Mouse (Mus musculus): Measurements from ENCODE around the gene Prkd1. TPM values are rescaled to one million over a fixed set of nuclear protein-coding genes. Genes with fewer than 3 reads are reported as not detected.

Gene Prkd1
- total RNA-seq, 2 experiments from 2014 or later, result 9.4 TPM

- DNase-seq, result no peak
These were observed 94.7 kb downstream of the Prkd1 start for GRCm38 (mm10) chr12:50554214-50554613.

- DNase-seq, result peak; percentile 64
These were observed 98.9 kb downstream of the Prkd1 start for GRCm38 (mm10) chr12:50549860-50550555.

DNA sequence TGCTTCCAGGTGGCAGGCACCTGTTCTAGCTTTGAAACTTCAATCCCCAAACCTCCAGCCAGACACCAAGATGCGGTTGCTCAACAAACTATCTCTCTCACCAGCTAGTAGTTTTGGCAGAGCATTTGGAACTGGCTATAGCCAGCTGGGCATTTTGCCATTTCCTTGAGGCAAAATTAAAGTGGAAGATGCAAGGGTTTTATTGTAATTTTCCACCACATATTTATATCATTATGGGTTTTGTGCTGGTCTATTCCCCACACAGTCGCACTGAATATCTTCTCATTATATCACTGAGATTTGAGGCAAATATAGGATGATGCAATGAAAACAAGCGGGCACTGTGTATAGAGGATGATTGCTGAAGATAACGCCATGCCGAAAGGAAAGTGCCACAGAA, 102.5 kb downstream of the Prkd1 start:
- peak; percentile 14 for DNase-seq

- peak; percentile 7 for DNase-seq
These were observed 103.3 kb downstream of the Prkd1 start for GRCm38 (mm10) chr12:50545610-50545919.

DNA sequence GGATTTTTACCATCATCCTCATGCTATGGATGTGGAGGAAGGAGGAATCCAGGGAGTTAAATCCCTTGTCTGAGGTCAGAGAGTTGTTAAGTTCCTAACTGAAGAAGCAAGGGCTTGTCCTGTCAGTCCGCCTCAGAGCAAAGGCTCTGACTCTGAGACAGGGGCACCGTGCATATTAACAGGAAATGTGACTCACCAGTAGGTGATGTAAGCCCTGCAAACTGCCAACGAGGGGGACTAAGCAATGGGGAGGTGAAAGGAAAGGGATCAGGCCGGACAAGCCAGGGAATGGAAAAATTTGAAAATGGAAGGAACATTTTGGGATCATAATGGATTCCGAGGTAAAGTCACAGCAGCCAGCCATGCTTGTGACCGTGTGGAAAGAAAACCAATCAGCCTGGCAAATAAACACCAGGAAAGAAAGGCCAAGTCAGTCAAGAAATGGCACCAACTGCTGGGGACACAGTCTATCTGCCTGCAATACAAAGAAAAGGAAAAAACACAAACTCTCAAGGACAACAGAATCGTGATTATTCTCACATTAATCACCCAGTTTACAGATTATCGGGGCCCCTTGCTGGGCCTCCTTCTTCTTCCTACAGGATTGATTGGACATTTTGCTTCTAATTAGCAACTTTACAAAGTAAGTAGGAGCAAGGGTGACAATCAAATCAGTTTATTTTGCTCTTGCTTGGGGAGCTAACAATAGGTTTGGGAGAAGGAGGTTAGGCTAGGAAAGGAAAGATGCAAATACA, 103.9 kb downstream of the Prkd1 start:
- peak; percentile 31 for DNase-seq

- DNase-seq, result no peak
These were observed 108.1 kb downstream of the Prkd1 start for GRCm38 (mm10) chr12:50540793-50541192.

GRCm38 (mm10) chr12:50538296-50538965, 110.5 kb downstream of the Prkd1 start:
- DNase-seq, result no peak

GRCm38 (mm10) chr12:50537761-50538160, 111.1 kb downstream of the Prkd1 start:
- no peak for DNase-seq

- no peak for DNase-seq
These were observed 111.9 kb downstream of the Prkd1 start for GRCm38 (mm10) chr12:50537006-50537405.

GRCm38 (mm10) chr12:50528633-50529032, 120.3 kb downstream of the Prkd1 start:
- DNase-seq, result no peak

DNA sequence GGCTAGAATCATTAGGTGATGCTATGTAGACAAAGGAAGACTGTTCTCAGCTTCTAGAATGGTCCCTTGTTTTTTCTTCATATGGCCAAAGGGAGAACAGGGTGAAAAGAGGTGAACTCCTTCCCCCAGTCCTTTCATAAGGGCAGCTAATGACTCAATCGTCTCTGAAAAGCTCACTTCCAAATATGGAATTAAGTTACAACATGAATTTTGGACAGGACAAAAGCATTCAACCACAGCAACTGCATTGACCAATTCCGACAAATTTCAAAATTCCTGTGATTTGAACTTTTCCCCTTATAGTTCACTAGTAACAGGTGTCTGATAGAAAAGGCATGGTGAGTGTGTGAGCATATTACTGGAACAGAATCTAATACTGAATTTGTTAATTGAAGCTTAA, 124.8 kb downstream of the Prkd1 start:
- DNase-seq, result no peak

DNA sequence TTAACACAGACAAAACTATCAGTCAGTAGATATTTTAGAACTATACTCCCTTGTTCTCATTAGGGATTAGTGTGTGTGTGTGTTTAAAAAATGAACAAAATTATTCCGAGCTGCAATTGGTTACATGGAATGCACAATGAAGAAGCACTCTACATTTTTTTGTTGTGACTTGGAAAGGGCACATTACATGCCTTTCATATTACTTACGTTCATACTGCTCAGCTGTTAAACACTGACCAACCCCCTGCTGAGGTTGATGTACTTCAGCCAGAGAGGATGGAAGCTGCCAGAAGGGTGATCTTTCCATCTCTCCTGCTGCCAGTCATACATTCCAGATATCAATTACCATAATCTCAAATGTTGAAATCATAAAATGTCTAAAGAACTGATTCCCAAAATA, 134.4 kb downstream of the Prkd1 start:
- no peak for DNase-seq

GRCm38 (mm10) chr12:50511486-50512225, 137.2 kb downstream of the Prkd1 start:
- no peak for DNase-seq

DNA sequence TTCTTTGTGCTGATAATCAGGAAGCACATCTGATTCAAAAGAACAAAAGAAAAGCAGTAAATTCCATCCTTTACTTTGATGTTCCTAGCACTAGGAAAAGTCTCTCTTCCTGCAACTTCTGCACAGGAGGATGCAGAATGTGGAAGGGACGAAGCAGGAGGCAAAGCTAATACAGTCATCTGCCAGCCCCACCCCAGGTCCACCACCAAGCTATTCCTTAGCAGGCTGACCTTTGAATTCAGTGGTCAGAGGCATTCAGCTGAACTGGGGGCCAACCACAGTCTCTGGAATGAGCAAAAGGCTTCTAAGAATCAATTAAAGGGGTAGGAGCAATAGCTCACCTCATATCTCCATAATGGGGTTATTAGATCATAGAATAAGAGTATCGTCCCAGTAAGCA, 140.1 kb downstream of the Prkd1 start:
- DNase-seq, result no peak

DNA sequence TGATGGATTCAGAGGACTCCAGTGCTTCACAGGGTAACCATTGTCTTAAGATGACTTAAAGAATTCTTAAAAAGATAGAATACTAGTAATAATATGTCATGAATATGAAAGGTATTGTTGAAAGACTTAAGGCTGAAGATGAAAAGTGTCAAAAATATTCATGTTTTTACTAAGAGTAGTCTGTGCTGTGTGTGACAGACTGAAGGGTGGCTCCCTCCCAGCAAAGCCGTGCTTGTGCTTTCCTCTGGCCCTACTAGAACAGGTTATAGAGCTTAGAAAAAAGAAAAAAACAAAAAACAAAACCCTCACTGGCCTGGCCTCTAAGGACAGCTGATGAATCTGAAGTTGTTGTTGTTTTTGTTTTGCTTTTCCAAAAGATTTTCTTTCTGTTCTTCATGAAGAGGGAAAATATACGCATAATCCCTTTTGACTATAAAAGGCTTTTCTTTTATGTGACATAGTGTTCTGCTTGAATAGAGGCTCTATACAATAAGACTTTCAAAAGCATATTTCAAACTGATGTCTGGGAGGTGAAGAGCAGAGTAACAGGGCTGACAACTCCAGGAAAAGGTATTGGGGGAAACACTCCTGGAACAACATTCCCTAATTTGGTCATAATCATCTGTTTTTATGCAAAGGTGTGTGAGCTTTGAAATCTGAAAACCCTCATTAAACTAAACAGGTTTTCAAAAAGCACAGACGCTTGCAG, 148.9 kb downstream of the Prkd1 start:
- no peak for DNase-seq

- peak; percentile 60 for DNase-seq
These were observed 152.9 kb downstream of the Prkd1 start for GRCm38 (mm10) chr12:50496006-50496405.

GRCm38 (mm10) chr12:50479784-50480183, 169.1 kb downstream of the Prkd1 start:
- DNase-seq, result no peak

DNA sequence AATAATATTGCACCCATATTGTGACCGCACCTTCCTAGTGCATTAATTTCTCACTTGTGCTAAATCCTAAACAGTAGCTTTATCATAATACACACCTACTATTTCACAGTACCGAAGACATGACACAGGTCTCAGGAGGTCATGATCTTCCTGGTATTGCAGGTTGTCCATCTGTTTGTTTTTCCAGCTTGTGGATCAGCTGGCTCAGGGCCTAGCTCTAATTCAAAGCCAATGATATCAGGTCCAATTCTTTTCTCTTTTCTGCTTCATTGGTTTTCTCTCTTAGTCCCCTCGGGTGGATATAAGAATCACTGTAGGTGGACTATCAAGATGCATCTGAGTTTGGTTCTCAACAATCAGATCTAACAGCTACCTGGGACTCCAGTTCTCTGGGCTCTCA, 191.7 kb downstream of the Prkd1 start:
- no peak for DNase-seq

DNA sequence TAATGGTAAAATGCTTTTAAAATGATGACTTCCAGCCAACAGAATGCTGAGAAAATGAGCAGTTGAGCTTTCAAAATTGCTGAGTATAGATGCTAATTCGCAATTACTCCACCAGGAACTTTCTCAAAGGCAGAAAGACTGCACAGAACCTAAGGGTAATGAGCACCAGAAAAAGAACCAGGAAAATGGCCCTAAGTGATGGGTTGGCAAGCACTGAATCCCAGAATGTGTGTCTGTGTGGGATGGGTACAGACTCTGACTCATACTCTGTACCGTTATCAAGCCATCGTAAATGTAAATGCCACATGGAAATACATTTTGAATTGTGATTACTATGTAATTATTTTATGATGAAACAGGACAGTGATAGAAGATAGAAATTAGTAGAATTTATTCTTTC, 197.1 kb downstream of the Prkd1 start:
- DNase-seq, result no peak

DNA sequence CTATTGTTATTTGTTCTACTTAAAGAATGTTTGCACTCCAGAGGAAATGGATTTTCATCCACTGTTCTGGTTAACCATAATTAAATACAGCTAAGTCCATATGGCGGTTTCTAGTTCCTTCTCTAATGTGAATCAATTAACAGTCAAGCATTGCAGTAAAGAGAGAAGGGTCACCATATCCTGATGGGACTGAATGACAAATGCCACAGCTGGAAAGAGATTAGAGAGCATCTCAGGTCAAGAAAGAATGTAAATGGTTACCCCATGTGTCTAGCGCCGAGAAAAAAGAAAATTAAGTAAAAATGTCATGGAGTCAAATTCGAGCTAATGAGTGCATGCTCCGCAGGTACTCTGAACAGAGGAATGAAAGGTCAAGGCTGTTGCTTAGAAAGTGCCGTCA, 212.2 kb downstream of the Prkd1 start:
- DNase-seq, result no peak

GRCm38 (mm10) chr12:50430129-50430703, 218.7 kb downstream of the Prkd1 start:
- no peak for DNase-seq

- DNase-seq, result peak; percentile 11
These were observed 296.5 kb downstream of the Prkd1 start for GRCm38 (mm10) chr12:50352404-50352803.

Data from heart, postnatal 4 days (tissue).